Mouse (Mus musculus) ES-E14 (cell line): ENCODE measurements at regions not wholly inside any gene's neighbourhood (a gene's known extent, or its start where the extent isn't known, plus 50 kb on each side); places are given as distances from the start of the nearest gene placed in this dataset.

Source experiments
- CHD2 ChIP-seq: IDR thresholded peaks from 2 replicates; pipeline ENCODE4 v1.6.1; 2014; ENCODE audit warnings: mild to moderate bottlenecking, low read depth, low read length, inconsistent platforms
- HCFC1 ChIP-seq: IDR thresholded peaks from 2 replicates; pipeline ENCODE4 v1.6.1; 2012; ENCODE audit warnings: low read length, inconsistent platforms, borderline replicate concordance; ENCODE audit not compliant: insufficient read depth
- MAFK ChIP-seq: IDR thresholded peaks from 2 replicates; pipeline ENCODE4 v1.6.1; 2014; ENCODE audit warnings: mild to moderate bottlenecking, low read depth, low read length, inconsistent platforms; ENCODE audit not compliant: insufficient read depth
- ZC3H11A ChIP-seq: IDR thresholded peaks from 2 replicates; pipeline ENCODE4 v1.6.1; 2012; ENCODE audit warnings: low read depth, mild to moderate bottlenecking, inconsistent platforms, low read length, borderline replicate concordance
- ZNF384 ChIP-seq: IDR thresholded peaks from 2 replicates; pipeline ENCODE4 v1.6.1; 2012; ENCODE audit warnings: low read depth, low read length, inconsistent platforms

DNA sequence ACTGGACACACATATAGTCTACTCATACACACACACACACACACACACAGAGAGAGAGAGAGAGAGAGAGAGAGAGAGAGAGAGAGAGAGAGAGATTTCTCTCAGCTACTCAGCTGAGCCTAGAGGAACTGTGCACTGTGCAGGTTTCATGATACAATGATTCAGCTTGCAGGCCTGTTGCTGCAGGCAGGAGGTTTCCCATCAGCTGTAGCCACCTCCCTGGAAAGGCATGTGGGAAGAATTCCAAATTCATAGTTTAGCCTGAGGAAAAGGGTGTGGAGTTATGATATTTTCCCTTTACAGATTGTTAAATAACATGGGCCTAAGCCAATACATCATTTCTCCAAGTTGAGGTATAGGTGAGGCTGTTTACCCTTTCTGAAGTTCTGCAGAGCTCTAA lies 204.3 kb upstream of the A1bg start:
- TF ChIP-seq HCFC1 (no peak), MAFK (no peak), CHD2 (no peak), ZNF384 (no peak), ZC3H11A (no peak)
